Mouse (Mus musculus): ENCODE results near the gene Cdh22. TPM values are rescaled to one million over a fixed set of nuclear protein-coding genes. Genes with fewer than 3 reads are reported as not detected.
A peak's percentile ranks its signal among the peaks of the same experiment; 100 is the strongest.

Cdh22 gene
- polyA plus RNA-seq, 1 experiment = not detected

- TF ChIP-seq POLR2A (IDR thresholded peaks at IDR 0.05; ENCODE audit: low read depth, low read length) (no peak), CTCF (IDR thresholded peaks at IDR 0.05; ENCODE audit: borderline replicate concordance, insufficient read depth, low read length) (no peak)
- H3K4me3 ChIP-seq (ENCODE audit: insufficient read depth, low read length) = no peak overlapping the region
- H3K4me1 ChIP-seq (ENCODE audit: control insufficient read depth, insufficient read depth, low read length) = no peaks in the 10 kb centered on the region
- no peak overlapping the region for H3K27ac ChIP-seq (ENCODE audit: insufficient read depth, low read length)
These were observed 19.3 kb downstream of the Cdh22 start for GRCm38 (mm10) chr2:165215103-165215951.

- no peak overlapping the region for H3K4me3 ChIP-seq (ENCODE audit: insufficient read depth, low read length)
- no peak for TF ChIP-seq POLR2A (IDR thresholded peaks at IDR 0.05; ENCODE audit: low read depth, low read length)
- TF ChIP-seq CTCF (IDR thresholded peaks at IDR 0.05; ENCODE audit: borderline replicate concordance, insufficient read depth, low read length) = no peak
- no peak overlapping the region for H3K27ac ChIP-seq (ENCODE audit: insufficient read depth, low read length)
- H3K4me1 ChIP-seq (ENCODE audit: control insufficient read depth, insufficient read depth, low read length) = no peaks in the 10 kb centered on the region
These were observed 23.1 kb downstream of the Cdh22 start for GRCm38 (mm10) chr2:165211426-165212079.

DNA sequence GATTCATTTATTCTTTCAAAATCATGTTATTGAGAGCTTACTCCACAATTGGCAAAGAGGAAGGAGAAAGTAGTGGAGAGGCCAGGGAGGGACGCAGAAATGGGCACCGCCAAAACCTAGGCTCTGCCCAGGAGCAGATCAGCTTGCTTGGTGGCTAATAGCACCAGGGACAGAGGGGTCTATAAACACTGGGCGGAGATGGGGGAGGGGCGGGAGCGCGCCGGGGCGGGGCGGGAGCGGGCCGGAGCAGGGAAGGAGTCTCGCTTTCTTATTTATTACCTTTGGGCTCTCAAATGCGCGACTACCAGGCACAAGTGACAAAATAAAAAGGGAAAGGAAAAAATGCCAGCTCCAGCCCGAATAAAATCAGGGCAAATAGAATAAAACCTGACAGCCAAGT is 23.7 kb downstream of the Cdh22 start:
- no peaks in the 10 kb centered on the region for H3K4me1 ChIP-seq (ENCODE audit: control insufficient read depth, insufficient read depth, low read length)
- no peak for TF ChIP-seq CTCF (IDR thresholded peaks at IDR 0.05; ENCODE audit: borderline replicate concordance, insufficient read depth, low read length)
- TF ChIP-seq POLR2A (IDR thresholded peaks at IDR 0.05; ENCODE audit: low read depth, low read length) = no peak

GRCm38 (mm10) chr2:165207689-165208088 is 27.0 kb downstream of the Cdh22 start:
- Histone ChIP-seq H3K27ac (ENCODE audit: insufficient read depth, low read length) (no peak overlapping the region), H3K4me3 (ENCODE audit: insufficient read depth, low read length) (no peak overlapping the region), H3K4me1 (ENCODE audit: control insufficient read depth, insufficient read depth, low read length) (no peaks in the 10 kb centered on the region)
- TF ChIP-seq CTCF (IDR thresholded peaks at IDR 0.05; ENCODE audit: borderline replicate concordance, insufficient read depth, low read length) = no peak
- TF ChIP-seq POLR2A (IDR thresholded peaks at IDR 0.05; ENCODE audit: low read depth, low read length) = no peak

More for the DNA sequence above, 23.7 kb downstream of the Cdh22 start:
- no peak overlapping the region for H3K4me3 ChIP-seq (ENCODE audit: insufficient read depth, low read length)
- no peak overlapping the region for H3K27ac ChIP-seq (ENCODE audit: insufficient read depth, low read length)

DNA sequence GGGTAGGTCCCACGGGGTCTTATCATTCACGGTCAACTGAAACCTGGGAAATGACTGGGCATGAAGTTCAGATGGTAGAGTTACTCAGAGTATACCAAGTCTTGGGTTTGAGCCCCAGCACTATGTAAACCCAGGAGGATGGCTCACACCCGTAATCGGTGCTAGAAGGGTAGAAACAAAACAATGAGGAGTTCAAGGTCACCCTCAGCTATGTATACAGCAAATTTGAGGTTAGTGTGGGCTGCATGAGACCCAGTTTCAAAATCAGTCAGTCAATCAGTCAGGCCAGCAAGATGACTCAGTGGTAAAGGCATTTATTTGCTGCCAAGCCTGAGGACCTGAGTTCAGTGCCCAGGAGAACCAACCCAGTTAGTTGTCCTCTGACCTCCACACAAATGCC is 27.6 kb downstream of the Cdh22 start:
- no peak for TF ChIP-seq CTCF (IDR thresholded peaks at IDR 0.05; ENCODE audit: borderline replicate concordance, insufficient read depth, low read length)
- TF ChIP-seq POLR2A (IDR thresholded peaks at IDR 0.05; ENCODE audit: low read depth, low read length) = no peak
- H3K27ac ChIP-seq (ENCODE audit: insufficient read depth, low read length) = no peak overlapping the region
- H3K4me1 ChIP-seq (ENCODE audit: control insufficient read depth, insufficient read depth, low read length) = peaks cover 4% of the 10 kb centered on the region
- H3K4me3 ChIP-seq (ENCODE audit: insufficient read depth, low read length) = no peak overlapping the region

- H3K4me3 ChIP-seq (ENCODE audit: insufficient read depth, low read length) = no peak overlapping the region
- H3K27ac ChIP-seq (ENCODE audit: insufficient read depth, low read length) = no peak overlapping the region
- H3K4me1 ChIP-seq (ENCODE audit: control insufficient read depth, insufficient read depth, low read length) = peaks cover 4% of the 10 kb centered on the region
- TF ChIP-seq POLR2A (IDR thresholded peaks at IDR 0.05; ENCODE audit: low read depth, low read length) (no peak), CTCF (IDR thresholded peaks at IDR 0.05; ENCODE audit: borderline replicate concordance, insufficient read depth, low read length) (no peak)
These were observed 29.2 kb downstream of the Cdh22 start for GRCm38 (mm10) chr2:165205486-165205885.

- Histone ChIP-seq H3K4me3 (ENCODE audit: insufficient read depth, low read length) (no peak overlapping the region), H3K4me1 (ENCODE audit: control insufficient read depth, insufficient read depth, low read length) (peaks cover 4% of the 10 kb centered on the region)
- TF ChIP-seq POLR2A (IDR thresholded peaks at IDR 0.05; ENCODE audit: low read depth, low read length) = no peak
- no peak for TF ChIP-seq CTCF (IDR thresholded peaks at IDR 0.05; ENCODE audit: borderline replicate concordance, insufficient read depth, low read length)
These were observed 29.7 kb downstream of the Cdh22 start for GRCm38 (mm10) chr2:165204931-165205330.

GRCm38 (mm10) chr2:165201761-165202751 is 32.6 kb downstream of the Cdh22 start:
- H3K4me1 ChIP-seq (ENCODE audit: control insufficient read depth, insufficient read depth, low read length) = peaks cover 4% of the 10 kb centered on the region
- no peak for TF ChIP-seq CTCF (IDR thresholded peaks at IDR 0.05; ENCODE audit: borderline replicate concordance, insufficient read depth, low read length)
- H3K4me3 ChIP-seq (ENCODE audit: insufficient read depth, low read length) = peak overlapping the region; percentile 15
- H3K27ac ChIP-seq (ENCODE audit: insufficient read depth, low read length) = no peak overlapping the region

More at GRCm38 (mm10) chr2:165204931-165205330, 29.7 kb downstream of the Cdh22 start:
- no peak overlapping the region for H3K27ac ChIP-seq (ENCODE audit: insufficient read depth, low read length)

GRCm38 (mm10) chr2:165197546-165197945 is 37.1 kb downstream of the Cdh22 start:
- no peak overlapping the region for H3K27ac ChIP-seq (ENCODE audit: insufficient read depth, low read length)
- H3K4me3 ChIP-seq (ENCODE audit: insufficient read depth, low read length) = no peak overlapping the region
- peaks cover 6% of the 10 kb centered on the region for H3K4me1 ChIP-seq (ENCODE audit: control insufficient read depth, insufficient read depth, low read length)
- TF ChIP-seq POLR2A (IDR thresholded peaks at IDR 0.05; ENCODE audit: low read depth, low read length) = no peak
- no peak for TF ChIP-seq CTCF (IDR thresholded peaks at IDR 0.05; ENCODE audit: borderline replicate concordance, insufficient read depth, low read length)
